Mouse (Mus musculus) R1 (cell line): ENCODE data around the gene Clcn6.

Experiments
- DNase-seq: peaks from one replicate; pipeline ENCODE4 v3.0.0-alpha.2; 2018; ENCODE audit warnings: low read depth, low spot score

The Clcn6 gene

GRCm38 (mm10) chr4:148038600-148039253 lies at the start of gene Clcn6, which contains the start of gene Mthfr:
Gene Clcn6 (minus strand): TSS chr4:148038821.
Gene Mthfr (plus strand): TSS chr4:148039077.
- DNase-seq, result peak; percentile 99

GRCm38 (mm10) chr4:148087907-148088527 lies 49.4 kb upstream of the Clcn6 start, which contains the start of gene Agtrap:
Gene Agtrap (minus strand): TSS chr4:148088031.
- peak; percentile 94 for DNase-seq

- peak; percentile 93 for DNase-seq
Measured at GRCm38 (mm10) chr4:148087091-148087906, 48.7 kb upstream of the Clcn6 start.

- no peak for DNase-seq
Measured at GRCm38 (mm10) chr4:148085907-148086305, 47.3 kb upstream of the Clcn6 start.

- DNase-seq, result peak; percentile 97
Measured at GRCm38 (mm10) chr4:148085131-148085906, 46.7 kb upstream of the Clcn6 start.

GRCm38 (mm10) chr4:148084261-148084714 lies 45.7 kb upstream of the Clcn6 start:
- DNase-seq, result peak; percentile 99

- DNase-seq, result peak; percentile 85
Measured at GRCm38 (mm10) chr4:148083176-148083899, 44.7 kb upstream of the Clcn6 start.

GRCm38 (mm10) chr4:148082257-148083044 lies 43.8 kb upstream of the Clcn6 start:
- DNase-seq, result peak; percentile 88

GRCm38 (mm10) chr4:148081201-148081600 lies 42.6 kb upstream of the Clcn6 start:
- DNase-seq, result no peak

GRCm38 (mm10) chr4:148080597-148080973 lies 42.0 kb upstream of the Clcn6 start:
- DNase-seq, result no peak

GRCm38 (mm10) chr4:148079944-148080596 lies 41.4 kb upstream of the Clcn6 start:
- DNase-seq, result no peak

- peak; percentile 80 for DNase-seq
Measured at GRCm38 (mm10) chr4:148079212-148079611, 40.6 kb upstream of the Clcn6 start.

GRCm38 (mm10) chr4:148075881-148076280 lies 37.3 kb upstream of the Clcn6 start:
- no peak for DNase-seq

GRCm38 (mm10) chr4:148075259-148075658 lies 36.6 kb upstream of the Clcn6 start:
- DNase-seq, result peak; percentile 90

- peak; percentile 85 for DNase-seq
Measured at GRCm38 (mm10) chr4:148074521-148075189, 36.0 kb upstream of the Clcn6 start.

GRCm38 (mm10) chr4:148071508-148071907 lies 32.9 kb upstream of the Clcn6 start:
- DNase-seq, result no peak

- no peak for DNase-seq
Measured at GRCm38 (mm10) chr4:148069602-148070218, 31.1 kb upstream of the Clcn6 start.

GRCm38 (mm10) chr4:148067346-148067745 lies 28.7 kb upstream of the Clcn6 start:
- DNase-seq, result no peak

- no peak for DNase-seq
Measured at GRCm38 (mm10) chr4:148066401-148066744, 27.8 kb upstream of the Clcn6 start.
